Mouse (Mus musculus): ENCODE results near the gene Olfr727. TPM values are rescaled to one million over a fixed set of nuclear protein-coding genes. Genes with fewer than 3 reads are reported as not detected.

Olfr727 gene
- polyA plus RNA-seq (2014; fragmentation: Nextera tagmentation; extraction: Ambion mirVana), result not detected in 2 replicates

- H3K27me3 ChIP-seq (ENCODE audit: control insufficient read depth, insufficient read depth, low read length), result no peaks in the 10 kb centered on the region
- no peak within 1 kb of the TSS for H3K27ac ChIP-seq (ENCODE audit: low read depth, low read length)
- ATAC-seq (ENCODE audit: insufficient read depth, low FRiP score, low TSS enrichment), result no peak
- WGBS, result 95% methylated on average over 1 of the region's 1 CpGs
- H3K36me3 ChIP-seq (ENCODE audit: control insufficient read depth, insufficient read depth, low read length), result no peaks in the 10 kb centered on the region
- no peaks in the 10 kb centered on the region for H3K4me1 ChIP-seq (ENCODE audit: control insufficient read depth, insufficient read depth, low read length)
- DNase-seq (ENCODE audit: low spot score), result no peak
- no peak within 1 kb of the TSS for H3K9ac ChIP-seq (ENCODE audit: low read length)
- no peaks in the 10 kb centered on the region for H3K9me3 ChIP-seq (ENCODE audit: control insufficient read depth, low read length)
- H3K4me3 ChIP-seq (ENCODE audit: low read depth, low read length), result no peak within 1 kb of the TSS
- H3K4me2 ChIP-seq (ENCODE audit: low read depth), result no peak within 1 kb of the TSS
These were observed at the start of gene Olfr727 for GRCm38 (mm10) chr14:50122886-50123285. TSS of gene Olfr727 (plus strand) at chr14:50123186.

- DNase-seq (ENCODE audit: low spot score) (no peak), ATAC-seq (ENCODE audit: insufficient read depth, low FRiP score, low TSS enrichment) (no peak)
- Histone ChIP-seq H3K27me3 (ENCODE audit: control insufficient read depth, insufficient read depth, low read length) (no peaks in the 10 kb centered on the region), H3K9ac (ENCODE audit: low read length) (no peak within 1 kb of the TSS), H3K9me3 (ENCODE audit: control insufficient read depth, low read length) (no peaks in the 10 kb centered on the region), H3K4me2 (ENCODE audit: low read depth) (no peak within 1 kb of the TSS), H3K4me3 (ENCODE audit: low read depth, low read length) (no peak within 1 kb of the TSS), H3K4me1 (ENCODE audit: control insufficient read depth, insufficient read depth, low read length) (no peaks in the 10 kb centered on the region), H3K27ac (ENCODE audit: low read depth, low read length) (no peak within 1 kb of the TSS), H3K36me3 (ENCODE audit: control insufficient read depth, insufficient read depth, low read length) (no peaks in the 10 kb centered on the region)
- 88% methylated on average over 1 of the region's 1 CpGs for WGBS
These were observed 32.1 kb upstream of the Olfr727 start, which contains the start of gene Olfr726 for GRCm38 (mm10) chr14:50090853-50091252. TSS of gene Olfr726 (minus strand) at chr14:50090953.

- H3K4me3 ChIP-seq (ENCODE audit: low read depth, low read length), result no peak within 1 kb of the TSS
- H3K36me3 ChIP-seq (ENCODE audit: control insufficient read depth, insufficient read depth, low read length), result no peaks in the 10 kb centered on the region
- no peak within 1 kb of the TSS for H3K4me2 ChIP-seq (ENCODE audit: low read depth)
- no peaks in the 10 kb centered on the region for H3K4me1 ChIP-seq (ENCODE audit: control insufficient read depth, insufficient read depth, low read length)
- DNase-seq (ENCODE audit: low spot score), result no peak
- no peak within 1 kb of the TSS for H3K27ac ChIP-seq (ENCODE audit: low read depth, low read length)
- 89% methylated on average over 5 of the region's 5 CpGs for WGBS
- ATAC-seq (ENCODE audit: insufficient read depth, low FRiP score, low TSS enrichment), result no peak
- no peaks in the 10 kb centered on the region for H3K27me3 ChIP-seq (ENCODE audit: control insufficient read depth, insufficient read depth, low read length)
- H3K9me3 ChIP-seq (ENCODE audit: control insufficient read depth, low read length), result no peaks in the 10 kb centered on the region
- H3K9ac ChIP-seq (ENCODE audit: low read length), result no peak within 1 kb of the TSS
These were observed 19.6 kb downstream of the Olfr727 start, which contains the start of gene Olfr728 for GRCm38 (mm10) chr14:50142580-50142979. TSS of gene Olfr728 (minus strand) at chr14:50142680.

GRCm38 (mm10) chr14:50152810-50153209 lies 29.8 kb downstream of the Olfr727 start, which contains the start of gene Olfr729:
TSS of gene Olfr729 (minus strand) at chr14:50152910.
- H3K4me3 ChIP-seq (ENCODE audit: low read depth, low read length), result no peak within 1 kb of the TSS
- no peak within 1 kb of the TSS for H3K9ac ChIP-seq (ENCODE audit: low read length)
- no peaks in the 10 kb centered on the region for H3K27me3 ChIP-seq (ENCODE audit: control insufficient read depth, insufficient read depth, low read length)
- H3K4me1 ChIP-seq (ENCODE audit: control insufficient read depth, insufficient read depth, low read length), result no peaks in the 10 kb centered on the region
- H3K4me2 ChIP-seq (ENCODE audit: low read depth), result no peak within 1 kb of the TSS
- H3K9me3 ChIP-seq (ENCODE audit: control insufficient read depth, low read length), result no peaks in the 10 kb centered on the region
- no peak for ATAC-seq (ENCODE audit: insufficient read depth, low FRiP score, low TSS enrichment)
- DNase-seq (ENCODE audit: low spot score), result no peak
- H3K36me3 ChIP-seq (ENCODE audit: control insufficient read depth, insufficient read depth, low read length), result no peaks in the 10 kb centered on the region
- no peak within 1 kb of the TSS for H3K27ac ChIP-seq (ENCODE audit: low read depth, low read length)

Other genes with a start within 250 kb of the Olfr727 start
- gene Olfr722, start 221.2 kb upstream of the Olfr727 start, polyA plus RNA-seq (2014; fragmentation: Nextera tagmentation; extraction: Ambion mirVana), result not detected in 2 replicates
- not detected in 2 replicates for gene Olfr723, start 191.4 kb upstream of the Olfr727 start, polyA plus RNA-seq (2014; fragmentation: Nextera tagmentation; extraction: Ambion mirVana)
- not detected in 2 replicates for gene Olfr724, start 159.9 kb upstream of the Olfr727 start, polyA plus RNA-seq (2014; fragmentation: Nextera tagmentation; extraction: Ambion mirVana)
- not detected in 2 replicates for gene Olfr725, start 82.8 kb upstream of the Olfr727 start, polyA plus RNA-seq (2014; fragmentation: Nextera tagmentation; extraction: Ambion mirVana)
- not detected in 2 replicates for gene Olfr726, start 32.2 kb upstream of the Olfr727 start, polyA plus RNA-seq (2014; fragmentation: Nextera tagmentation; extraction: Ambion mirVana)
- not detected in 2 replicates for gene Olfr728, start 19.5 kb downstream of the Olfr727 start, polyA plus RNA-seq (2014; fragmentation: Nextera tagmentation; extraction: Ambion mirVana)
- gene Olfr729, start 29.7 kb downstream of the Olfr727 start, polyA plus RNA-seq (2014; fragmentation: Nextera tagmentation; extraction: Ambion mirVana), result not detected in 2 replicates
- not detected in 2 replicates for gene Olfr730, start 65.0 kb downstream of the Olfr727 start, polyA plus RNA-seq (2014; fragmentation: Nextera tagmentation; extraction: Ambion mirVana)
- not detected in 2 replicates for gene Olfr731, start 118.7 kb downstream of the Olfr727 start, polyA plus RNA-seq (2014; fragmentation: Nextera tagmentation; extraction: Ambion mirVana)
- gene Olfr732, start 161.0 kb downstream of the Olfr727 start, polyA plus RNA-seq (2014; fragmentation: Nextera tagmentation; extraction: Ambion mirVana), result not detected in 2 replicates
- not detected in 2 replicates for gene Olfr733, start 178.3 kb downstream of the Olfr727 start, polyA plus RNA-seq (2014; fragmentation: Nextera tagmentation; extraction: Ambion mirVana)
- gene Olfr734, start 203.6 kb downstream of the Olfr727 start, polyA plus RNA-seq (2014; fragmentation: Nextera tagmentation; extraction: Ambion mirVana), result not detected in 2 replicates
- not detected in 2 replicates for gene Olfr735, start 225.7 kb downstream of the Olfr727 start, polyA plus RNA-seq (2014; fragmentation: Nextera tagmentation; extraction: Ambion mirVana)
- gene Tlr11, start 234.7 kb downstream of the Olfr727 start, polyA plus RNA-seq (2014; fragmentation: Nextera tagmentation; extraction: Ambion mirVana), result not detected in 2 replicates

Measured in neural tube, embryonic 11.5 days (tissue).